Mouse (Mus musculus): Measurements from ENCODE around the gene Hsbp1. TPM values are rescaled to one million over a fixed set of nuclear protein-coding genes. Genes with fewer than 3 reads are reported as not detected.
A peak's percentile ranks its signal among the peaks of the same experiment; 100 is the strongest.
"Not testable (repeated sequence)": the region's sequence is repeated elsewhere in the genome, so short reads cannot be mapped to it uniquely, and the experiment has no call there.

Gene Hsbp1
- polyA plus RNA-seq (2015; fragmentation: Nextera tagmentation; extraction: Ambion mirVana) = 321 and 323 TPM in 2 replicates

DNA sequence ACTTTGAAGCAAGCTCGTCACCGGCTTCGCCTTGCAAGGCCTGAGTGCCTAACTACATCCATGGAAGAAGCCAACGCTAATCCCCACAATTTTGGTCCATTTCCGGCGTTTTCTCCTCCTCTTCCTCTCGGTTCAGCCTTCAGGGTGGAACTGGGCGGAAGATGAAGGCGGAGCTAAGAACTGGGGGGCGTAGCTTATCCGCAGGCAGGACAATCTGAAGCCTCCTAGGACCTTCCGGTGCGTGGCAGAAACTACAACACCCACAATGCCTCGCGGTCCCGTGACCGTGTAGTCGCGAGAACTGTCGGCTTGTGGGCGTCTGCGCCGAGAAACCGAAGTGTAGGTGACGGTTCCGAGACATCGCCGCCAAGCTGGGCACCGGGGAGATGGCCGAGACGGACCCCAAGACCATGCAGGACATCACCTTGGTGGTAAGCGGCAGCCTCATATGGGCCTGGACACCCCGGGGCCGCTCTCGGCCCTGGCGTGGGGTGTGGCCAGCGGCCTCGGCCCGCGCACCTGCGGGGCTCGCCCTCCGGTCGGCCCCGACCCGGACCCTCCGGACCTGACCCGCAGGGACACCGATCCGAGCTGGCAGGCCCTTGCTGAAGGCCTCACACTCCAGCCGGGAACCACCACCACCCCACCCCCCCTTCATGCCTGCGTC lies at the start of gene Hsbp1:
TSS of gene Hsbp1 (plus strand) at position 299 of the 667 bp plus-strand sequence.
- 3% methylated on average over 52 of the region's 52 CpGs for WGBS
- H3K4me2 ChIP-seq = peak within 1 kb of the TSS; percentile 66
- H3K27me3 ChIP-seq = no peaks in the 10 kb centered on the region
- H3K9ac ChIP-seq = peak within 1 kb of the TSS; percentile 86
- H3K4me1 ChIP-seq = peaks cover 10% of the 10 kb centered on the region
- ATAC-seq (ENCODE audit: insufficient number of reproducible peaks, low FRiP score, low TSS enrichment, low read depth) = peak; percentile 97
- H3K27ac ChIP-seq = peak within 1 kb of the TSS; percentile 50
- peak within 1 kb of the TSS; percentile 92 for H3K4me3 ChIP-seq
- H3K9me3 ChIP-seq = no peaks in the 10 kb centered on the region
- H3K36me3 ChIP-seq = peaks cover 30% of the 10 kb centered on the region

DNA sequence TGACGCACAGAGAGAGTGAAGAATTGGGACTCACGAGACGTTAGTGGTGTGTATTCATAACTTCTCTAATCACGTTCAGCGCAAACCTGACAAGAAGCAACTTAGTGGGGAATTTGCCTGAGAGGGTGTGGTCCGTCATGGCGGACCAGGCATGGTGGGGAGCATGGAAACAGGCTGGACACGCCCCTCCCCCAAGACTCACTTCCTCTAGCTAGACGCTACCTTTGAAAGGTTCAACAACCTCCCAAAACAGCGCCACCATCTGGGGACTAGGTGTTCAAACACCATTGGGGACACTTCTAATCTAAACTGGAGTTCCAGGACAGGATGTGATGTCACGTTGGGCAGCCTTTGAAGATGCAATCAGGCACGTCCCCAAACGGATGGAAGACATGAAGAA lies 48.8 kb upstream of the Hsbp1 start:
- no peak for ATAC-seq (ENCODE audit: insufficient number of reproducible peaks, low FRiP score, low TSS enrichment, low read depth)
- no peak overlapping the region for H3K4me3 ChIP-seq
- H3K27ac ChIP-seq = no peak overlapping the region
- WGBS = 83% methylated on average over 13 of the region's 13 CpGs
- no peaks in the 10 kb centered on the region for H3K9me3 ChIP-seq
- H3K27me3 ChIP-seq = no peaks in the 10 kb centered on the region
- no peak overlapping the region for H3K4me2 ChIP-seq
- H3K36me3 ChIP-seq = no peaks in the 10 kb centered on the region
- no peak overlapping the region for H3K9ac ChIP-seq
- H3K4me1 ChIP-seq = no peaks in the 10 kb centered on the region

DNA sequence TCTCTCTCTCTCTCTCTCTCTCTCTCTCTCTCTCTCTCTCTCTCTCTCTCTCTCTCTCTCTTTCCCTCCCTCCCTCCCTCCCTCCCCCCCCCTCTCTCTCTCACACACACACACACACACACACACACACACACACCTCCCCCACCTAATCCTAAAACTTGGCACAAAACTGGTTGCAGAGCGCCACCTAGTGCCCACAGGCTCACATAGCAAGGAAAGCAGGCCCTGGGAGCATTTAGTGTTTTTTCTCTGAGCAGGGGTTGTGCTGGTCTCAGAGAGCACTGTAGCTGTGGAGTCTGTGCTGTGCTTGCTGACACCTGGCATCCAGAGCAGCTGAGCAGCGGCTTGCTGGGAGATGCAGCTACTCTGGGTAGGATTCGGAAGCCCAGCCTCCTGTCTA lies 46.5 kb upstream of the Hsbp1 start:
- not testable (repeated sequence) for H3K27me3 ChIP-seq; ATAC-seq (ENCODE audit: insufficient number of reproducible peaks, low FRiP score, low TSS enrichment, low read depth); H3K9me3 ChIP-seq; H3K4me1 ChIP-seq; H3K4me2 ChIP-seq; H3K4me3 ChIP-seq; H3K9ac ChIP-seq; H3K27ac ChIP-seq; H3K36me3 ChIP-seq
- WGBS = 31% methylated on average over 3 of the region's 3 CpGs

DNA sequence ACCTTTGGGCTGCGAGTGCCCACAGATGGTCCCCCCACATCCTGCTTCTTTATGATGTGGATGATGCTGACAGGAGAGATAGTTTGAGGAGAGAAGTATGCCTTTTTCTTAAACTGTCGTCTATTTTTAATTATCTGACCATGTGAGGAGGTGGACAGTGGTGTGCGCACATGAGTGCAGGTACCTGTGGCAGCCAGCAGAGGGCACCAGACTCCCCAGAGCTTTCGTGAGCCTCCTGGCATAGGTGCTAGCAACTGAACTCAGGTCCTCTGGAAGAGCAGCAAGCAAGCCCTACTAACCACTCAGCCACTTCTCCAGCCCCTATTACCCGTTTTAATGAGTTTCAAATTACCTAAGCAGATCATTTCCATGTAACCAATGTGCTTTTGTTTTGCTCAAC lies 44.0 kb upstream of the Hsbp1 start:
- WGBS = 84% methylated on average over 5 of the region's 5 CpGs
- no peak for ATAC-seq (ENCODE audit: insufficient number of reproducible peaks, low FRiP score, low TSS enrichment, low read depth)
- Histone ChIP-seq H3K4me3 (no peak overlapping the region), H3K4me1 (no peaks in the 10 kb centered on the region), H3K9ac (no peak overlapping the region), H3K36me3 (no peaks in the 10 kb centered on the region), H3K4me2 (no peak overlapping the region), H3K9me3 (no peaks in the 10 kb centered on the region), H3K27ac (no peak overlapping the region), H3K27me3 (no peaks in the 10 kb centered on the region)

DNA sequence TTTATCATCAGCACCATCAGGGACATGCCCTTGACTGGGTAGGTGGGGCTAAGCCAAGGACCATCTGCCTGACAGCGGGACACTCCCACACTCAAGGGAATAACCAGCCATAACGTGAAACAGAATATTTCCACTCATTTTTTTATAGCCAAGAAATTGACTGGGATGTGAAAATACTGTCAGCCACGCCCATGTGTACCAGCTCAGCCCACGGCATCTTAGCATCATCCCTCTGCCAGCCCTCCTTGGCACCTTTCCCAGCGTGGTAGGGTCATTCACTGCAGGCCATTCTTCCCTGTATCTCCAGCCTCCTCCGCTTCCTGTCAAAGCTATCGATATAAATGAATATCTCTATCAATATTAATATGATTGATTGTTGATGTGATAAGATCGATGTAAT lies 40.1 kb upstream of the Hsbp1 start:
- Histone ChIP-seq H3K36me3 (no peaks in the 10 kb centered on the region), H3K4me3 (no peak overlapping the region), H3K27ac (no peak overlapping the region), H3K4me2 (no peak overlapping the region), H3K9me3 (no peaks in the 10 kb centered on the region), H3K9ac (no peak overlapping the region), H3K27me3 (no peaks in the 10 kb centered on the region), H3K4me1 (no peaks in the 10 kb centered on the region)
- ATAC-seq (ENCODE audit: insufficient number of reproducible peaks, low FRiP score, low TSS enrichment, low read depth) = no peak
- WGBS = 77% methylated on average over 8 of the region's 8 CpGs

DNA sequence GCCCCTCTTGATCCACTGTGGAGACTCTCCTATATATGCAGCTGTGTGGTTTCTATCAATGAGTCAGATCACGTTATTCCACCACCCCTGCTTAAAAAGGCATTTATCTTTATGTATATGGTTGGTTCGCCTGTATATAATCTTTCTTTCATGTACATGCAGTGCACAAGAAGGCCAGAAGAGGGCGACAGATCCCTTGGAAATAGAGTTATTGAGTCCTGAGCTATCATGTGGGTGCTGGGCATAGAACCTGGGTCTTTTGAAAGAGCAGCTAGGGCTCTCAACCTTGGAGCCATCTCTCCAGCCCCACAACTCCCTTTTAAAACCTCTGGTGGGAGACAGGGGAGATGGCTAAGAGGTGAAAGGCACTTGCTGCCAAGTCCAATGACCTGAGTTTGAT lies 32.9 kb upstream of the Hsbp1 start:
- no peak overlapping the region for H3K27ac ChIP-seq
- no peaks in the 10 kb centered on the region for H3K36me3 ChIP-seq
- no peak for ATAC-seq (ENCODE audit: insufficient number of reproducible peaks, low FRiP score, low TSS enrichment, low read depth)
- WGBS = 26% methylated on average over 3 of the region's 3 CpGs
- H3K9ac ChIP-seq = no peak overlapping the region
- H3K4me1 ChIP-seq = no peaks in the 10 kb centered on the region
- no peaks in the 10 kb centered on the region for H3K9me3 ChIP-seq
- no peak overlapping the region for H3K4me2 ChIP-seq
- no peak overlapping the region for H3K4me3 ChIP-seq
- no peaks in the 10 kb centered on the region for H3K27me3 ChIP-seq

DNA sequence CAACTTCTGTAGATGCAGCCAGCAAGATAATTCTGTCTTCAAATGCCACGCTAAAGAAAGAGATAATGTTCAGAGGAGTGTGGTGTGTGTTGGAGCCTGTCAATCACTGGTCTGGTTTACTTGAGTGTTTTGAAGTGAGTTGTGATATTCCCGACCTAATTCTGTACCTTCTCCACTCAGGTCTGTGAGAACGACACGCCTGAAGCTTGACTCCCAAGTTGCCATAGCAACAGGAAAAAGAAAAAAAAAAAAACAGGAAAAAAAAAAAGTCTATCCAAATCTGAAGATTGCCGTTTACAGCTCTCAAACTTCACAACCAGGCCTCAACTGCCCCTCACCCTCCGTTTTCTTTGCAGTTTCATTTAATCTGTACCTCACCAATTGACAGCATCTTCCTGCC lies 21.1 kb upstream of the Hsbp1 start:
- Histone ChIP-seq H3K9ac (no peak overlapping the region), H3K4me2 (no peak overlapping the region), H3K27ac (no peak overlapping the region), H3K9me3 (no peaks in the 10 kb centered on the region), H3K36me3 (no peaks in the 10 kb centered on the region), H3K4me1 (no peaks in the 10 kb centered on the region), H3K4me3 (no peak overlapping the region), H3K27me3 (no peaks in the 10 kb centered on the region)
- 58% methylated on average over 6 of the region's 6 CpGs for WGBS
- ATAC-seq (ENCODE audit: insufficient number of reproducible peaks, low FRiP score, low TSS enrichment, low read depth) = no peak

DNA sequence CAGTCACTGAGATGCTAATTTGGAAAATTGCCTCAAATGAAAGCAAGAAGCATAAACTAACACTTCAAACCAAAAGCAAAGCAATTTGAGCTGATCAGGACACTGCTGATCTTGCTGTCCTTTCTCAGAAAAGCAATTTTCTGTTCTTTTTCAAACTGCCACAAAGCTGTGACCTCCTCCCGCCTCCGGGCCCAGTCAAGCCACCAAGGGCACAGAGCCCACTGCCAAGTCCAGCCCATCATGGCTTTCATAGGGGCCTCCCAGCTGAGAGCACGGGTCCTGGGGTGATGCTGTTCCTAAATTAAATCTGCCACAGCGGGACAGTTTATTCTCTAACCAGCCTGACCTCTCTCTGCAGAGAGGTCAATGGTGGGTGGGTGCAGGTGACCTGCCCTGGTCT lies 4.7 kb upstream of the Hsbp1 start:
- H3K4me1 ChIP-seq = 0 out of 2 replicates have a peak, but pooled peaks cover 3% of the 10 kb centered on the region
- no peak overlapping the region for H3K27ac ChIP-seq
- H3K36me3 ChIP-seq = no peaks in the 10 kb centered on the region
- no peaks in the 10 kb centered on the region for H3K9me3 ChIP-seq
- no peak overlapping the region for H3K4me3 ChIP-seq
- no peak for ATAC-seq (ENCODE audit: insufficient number of reproducible peaks, low FRiP score, low TSS enrichment, low read depth)
- H3K27me3 ChIP-seq = no peaks in the 10 kb centered on the region
- 75% methylated on average over 4 of the region's 4 CpGs for WGBS
- no peak overlapping the region for H3K9ac ChIP-seq
- no peak overlapping the region for H3K4me2 ChIP-seq

DNA sequence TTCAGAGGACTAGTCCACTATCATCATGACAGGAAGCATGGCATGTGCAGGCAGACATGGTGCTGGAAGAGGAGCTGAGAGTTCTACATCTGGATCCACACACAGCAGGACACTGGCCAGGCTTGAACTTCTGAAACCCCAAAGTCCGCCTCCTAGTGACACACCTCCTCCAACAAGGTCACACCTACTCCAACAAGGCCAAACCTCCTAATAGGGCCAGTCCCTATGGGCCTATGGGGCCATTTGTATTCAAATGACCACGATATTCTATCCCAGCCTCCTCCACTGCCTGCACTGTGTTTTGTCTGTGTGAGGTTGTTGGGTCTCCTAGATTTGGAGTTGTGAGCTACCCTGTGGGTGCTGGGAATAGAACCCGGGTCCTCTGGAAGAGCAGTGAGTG lies 682 bp upstream of the Hsbp1 start:
- H3K4me3 ChIP-seq = peak overlapping the region; percentile 92
- WGBS = 84% methylated on average over 3 of the region's 3 CpGs
- peaks cover 10% of the 10 kb centered on the region for H3K4me1 ChIP-seq
- no peak overlapping the region for H3K9ac ChIP-seq
- peaks cover 23% of the 10 kb centered on the region for H3K36me3 ChIP-seq
- H3K27ac ChIP-seq = no peak overlapping the region
- H3K4me2 ChIP-seq = peak overlapping the region; percentile 31
- no peaks in the 10 kb centered on the region for H3K9me3 ChIP-seq
- H3K27me3 ChIP-seq = no peaks in the 10 kb centered on the region
- ATAC-seq (ENCODE audit: insufficient number of reproducible peaks, low FRiP score, low TSS enrichment, low read depth) = no peak

DNA sequence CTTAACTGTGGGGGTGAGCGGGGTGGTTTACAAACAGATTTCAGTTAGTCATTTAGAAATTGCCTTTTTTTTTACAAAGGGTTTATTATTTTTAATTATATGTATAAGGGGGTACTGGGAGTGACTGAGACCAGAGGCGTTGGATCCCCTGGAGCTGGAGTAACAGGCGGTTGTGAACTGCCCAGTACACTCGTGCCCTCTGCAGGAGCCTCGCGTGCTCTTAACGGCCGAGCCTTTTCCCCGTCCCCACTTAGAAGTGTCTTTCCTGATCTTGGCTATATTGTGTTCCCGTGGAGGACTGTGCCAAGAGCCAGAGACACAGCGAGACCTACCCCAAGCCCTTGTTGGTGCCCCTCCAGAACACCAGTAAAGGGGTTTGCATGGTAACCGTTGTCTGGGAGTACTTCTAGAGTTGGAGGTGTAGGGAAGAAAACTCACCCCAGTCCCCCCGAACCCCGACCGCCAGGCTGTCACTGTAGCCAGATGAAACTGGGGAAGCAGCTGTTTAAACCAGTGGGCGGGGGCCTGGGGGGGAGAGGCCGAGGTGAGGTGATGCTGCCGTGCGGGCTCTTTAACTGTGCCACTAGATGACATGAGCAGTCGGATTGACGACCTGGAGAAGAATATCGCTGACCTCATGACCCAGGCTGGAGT lies 868 bp downstream of the Hsbp1 start:
- 49% methylated on average over 22 of the region's 22 CpGs for WGBS
- peaks cover 35% of the 10 kb centered on the region for H3K36me3 ChIP-seq
- no peaks in the 10 kb centered on the region for H3K27me3 ChIP-seq
- H3K9me3 ChIP-seq = no peaks in the 10 kb centered on the region
- H3K4me1 ChIP-seq = peaks cover 10% of the 10 kb centered on the region
- ATAC-seq (ENCODE audit: insufficient number of reproducible peaks, low FRiP score, low TSS enrichment, low read depth) = no peak
- peak overlapping the region; percentile 86 for H3K9ac ChIP-seq
- peak overlapping the region; percentile 66 for H3K4me2 ChIP-seq
- peak overlapping the region; percentile 50; the same call in 1 of the 2 replicates for H3K27ac ChIP-seq
- H3K4me3 ChIP-seq = peak overlapping the region; percentile 92

DNA sequence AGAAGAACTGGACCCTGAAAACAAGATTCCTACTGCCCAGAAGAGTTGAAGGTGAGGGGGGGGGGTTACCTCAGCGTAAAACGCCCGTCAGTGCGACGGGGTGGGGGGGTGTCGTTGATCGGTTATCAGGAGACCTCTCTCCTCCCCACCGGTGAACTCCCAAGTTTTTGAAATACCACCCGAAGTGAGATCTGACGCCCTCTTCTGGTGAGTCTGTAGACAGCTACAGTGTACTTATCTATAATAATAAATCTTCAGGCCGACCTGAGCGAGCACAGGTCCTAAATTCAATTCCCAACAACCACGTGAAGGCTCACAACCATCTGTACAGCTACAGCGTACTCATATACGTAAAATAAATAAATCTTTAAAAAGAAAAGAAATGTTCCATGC lies 1.4 kb downstream of the Hsbp1 start:
- peaks cover 40% of the 10 kb centered on the region for H3K36me3 ChIP-seq
- H3K9ac ChIP-seq = no peak overlapping the region
- no peak overlapping the region for H3K27ac ChIP-seq
- peak overlapping the region; percentile 66 for H3K4me2 ChIP-seq
- H3K27me3 ChIP-seq = no peaks in the 10 kb centered on the region
- WGBS = 85% methylated on average over 15 of the region's 15 CpGs
- ATAC-seq (ENCODE audit: insufficient number of reproducible peaks, low FRiP score, low TSS enrichment, low read depth) = no peak
- peaks cover 10% of the 10 kb centered on the region for H3K4me1 ChIP-seq
- H3K4me3 ChIP-seq = peak overlapping the region; percentile 92
- H3K9me3 ChIP-seq = no peaks in the 10 kb centered on the region

DNA sequence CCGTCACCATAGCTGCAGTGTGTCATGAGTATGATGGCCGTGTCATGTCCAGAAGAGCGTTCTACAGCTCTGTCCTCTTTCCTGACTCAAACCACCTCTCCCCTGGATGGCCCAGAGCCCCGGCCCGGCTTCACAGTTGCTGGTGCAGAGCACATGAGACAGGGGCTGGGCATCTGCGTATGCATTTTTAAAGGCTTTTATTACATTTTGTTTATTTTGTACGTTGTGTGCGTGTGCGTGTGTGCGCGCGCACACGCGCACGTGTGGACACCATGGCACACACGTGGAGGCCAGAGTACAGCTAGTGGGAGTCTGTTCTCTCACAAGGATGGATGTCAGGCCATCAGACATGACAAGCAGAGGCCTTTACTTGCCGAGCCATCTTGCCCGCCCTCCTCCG lies 7.4 kb downstream of the Hsbp1 start:
- Histone ChIP-seq H3K4me1 (no peaks in the 10 kb centered on the region), H3K4me2 (no peak overlapping the region), H3K36me3 (peaks cover 47% of the 10 kb centered on the region), H3K9me3 (no peaks in the 10 kb centered on the region), H3K9ac (no peak overlapping the region), H3K27me3 (no peaks in the 10 kb centered on the region), H3K4me3 (no peak overlapping the region), H3K27ac (no peak overlapping the region)
- no peak for ATAC-seq (ENCODE audit: insufficient number of reproducible peaks, low FRiP score, low TSS enrichment, low read depth)
- WGBS = 93% methylated on average over 19 of the region's 19 CpGs
